Mouse (Mus musculus): ENCODE results near the gene Olfr994.

Gene Olfr994

GRCm38 (mm10) chr2:85436351-85436750 is at the start of gene Olfr994:
Olfr994 (minus strand) TSS chr2:85436451.
- in situ Hi-C loops (cut with MboI, MseI): no loop called here

DNA sequence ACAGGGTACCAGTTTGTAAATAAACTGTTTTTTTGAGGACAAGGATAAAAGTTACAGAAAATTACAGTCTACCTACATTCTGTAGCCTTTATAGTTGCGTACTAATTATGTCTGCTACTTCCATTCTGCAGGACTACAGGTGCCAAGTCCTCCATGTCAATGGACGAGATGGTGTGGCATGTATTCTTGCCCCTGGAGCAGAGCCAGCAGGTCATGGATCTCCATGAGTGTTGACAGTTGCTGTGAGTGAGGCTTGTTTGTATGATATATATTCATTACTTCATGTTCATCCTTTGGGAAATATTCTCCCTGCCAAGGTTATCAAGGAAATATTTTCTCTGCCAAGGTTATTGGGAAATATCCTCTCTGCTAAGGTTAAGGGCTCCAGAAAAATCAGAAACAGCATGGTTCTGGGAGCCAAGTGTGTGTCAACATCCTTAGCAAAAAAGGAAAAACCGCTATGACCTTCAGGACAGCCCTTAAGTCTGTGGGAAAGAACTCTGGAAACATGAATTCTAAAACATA is 30.6 kb upstream of the Olfr994 start:
- in situ Hi-C loops (cut with MboI, MseI): no loop called here

GRCm38 (mm10) chr2:85443539-85443938 is 7.3 kb upstream of the Olfr994 start, which contains the start of gene Olfr995:
Olfr995 (minus strand) TSS chr2:85443639.
- in situ Hi-C loops (cut with MboI, MseI): no loop called here

DNA sequence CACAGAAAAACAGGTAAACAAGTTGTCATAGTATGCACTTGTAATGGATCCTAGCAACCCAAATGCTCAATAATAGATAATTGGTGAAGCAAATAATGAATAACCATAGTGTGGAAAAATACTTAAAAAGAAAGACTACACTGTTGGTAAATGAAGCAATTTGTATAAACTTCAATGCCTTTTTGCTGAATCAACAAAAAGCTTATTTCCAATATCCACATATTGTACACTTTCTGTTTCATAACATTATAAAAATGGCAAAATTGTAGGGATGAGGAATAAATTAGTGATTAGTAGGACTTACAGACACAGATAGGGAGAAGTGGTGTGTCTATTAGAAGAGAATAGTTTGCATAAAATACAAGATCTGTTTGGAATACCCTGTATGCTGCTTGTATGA is 6.3 kb upstream of the Olfr994 start:
- in situ Hi-C loops (cut with MboI, MseI): no loop called here

DNA sequence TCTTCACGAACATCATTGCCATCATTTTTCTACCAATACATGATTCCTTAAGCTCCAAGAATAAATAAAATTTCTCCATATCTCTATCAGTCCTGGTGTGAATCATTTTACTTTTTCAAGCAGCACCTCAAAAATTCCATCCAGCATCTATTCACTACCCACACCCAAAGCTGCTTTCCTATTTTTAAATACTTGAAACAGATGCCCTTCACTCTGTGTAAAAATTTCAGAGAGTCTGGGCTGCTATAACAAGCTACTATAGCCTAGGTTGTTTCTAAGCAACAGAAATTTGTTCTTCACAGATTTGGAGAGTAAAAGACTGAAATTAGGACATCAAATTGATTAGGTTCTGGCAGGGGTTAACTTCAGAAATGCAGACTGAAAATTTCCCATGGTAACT is 10.4 kb downstream of the Olfr994 start:
- in situ Hi-C loops (cut with MboI, MseI): no loop called here

DNA sequence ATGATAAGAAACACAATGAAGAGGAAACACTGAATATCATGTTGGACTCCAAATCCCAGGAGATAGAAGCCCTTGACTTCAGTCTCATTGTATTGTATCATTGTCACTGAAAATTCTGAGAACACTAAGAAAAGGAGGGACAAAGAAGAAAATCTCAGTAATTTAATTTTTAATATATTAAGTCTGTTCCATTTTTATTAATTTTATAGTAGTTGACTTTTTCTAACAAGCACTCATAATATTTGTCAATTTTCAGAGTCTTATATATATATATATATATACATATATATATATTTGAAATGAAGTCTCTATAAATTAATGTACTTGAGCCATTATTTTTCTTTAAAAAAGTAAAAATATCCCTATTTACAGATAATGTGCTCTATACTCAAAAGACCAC is 21.5 kb downstream of the Olfr994 start, which contains the start of gene Olfr993:
Gene Olfr993 (minus strand): TSS at position 101 of the 400 bp plus-strand sequence.
- in situ Hi-C loops (cut with MboI, MseI): no loop called here

DNA sequence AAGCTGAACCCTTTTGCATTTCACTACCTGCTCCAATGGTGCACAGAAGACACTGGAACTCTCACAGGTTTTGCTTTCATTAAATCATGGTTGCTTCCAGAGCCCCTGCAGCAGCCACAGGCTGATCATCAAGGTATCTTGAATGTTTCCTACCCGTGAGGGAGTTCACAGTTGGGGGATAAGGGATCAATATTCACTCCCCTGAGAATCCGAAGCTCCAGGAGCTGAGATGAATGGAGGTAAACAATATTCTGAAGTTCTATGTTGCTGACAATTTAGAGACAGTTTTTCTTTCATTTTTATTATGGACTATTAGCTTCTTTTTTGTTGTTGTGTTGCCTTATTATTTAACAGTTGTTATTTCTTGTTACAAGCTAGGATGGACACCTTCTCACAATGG is 26.9 kb downstream of the Olfr994 start, which contains the start of gene Olfr992:
Gene Olfr992 (minus strand): TSS at position 101 of the 400 bp plus-strand sequence.
- in situ Hi-C loops (cut with MboI, MseI): no loop called here

Data from T-helper 1 cell (primary cell).